Mouse (Mus musculus) liver, embryonic 14.5 days (tissue): ENCODE data around the gene Eif5a. TPM values are rescaled to one million over a fixed set of nuclear protein-coding genes. Genes with fewer than 3 reads are reported as not detected.
"Not testable (repeated sequence)": the region's sequence is repeated elsewhere in the genome, so short reads cannot be mapped to it uniquely, and the experiment has no call there.

Experiments
- ATAC-seq: fragments of 200-750 bp; cut with Nextera tagmentation; 2 replicates; pipeline ENCODE4 v1.8.0; 2017; ENCODE audit warnings: moderate number of reproducible peaks, mild to moderate bottlenecking, moderate library complexity; ENCODE audit not compliant: insufficient read depth
- DNase-seq, 3 experiments: peaks; one replicate each; pipeline ENCODE4 v3.0.0-alpha.2; 2012 to 2013; ENCODE audit warnings: low read depth in 3 of 3, low spot score in 3 of 3
- H3K27ac ChIP-seq: fragments of 300-500 bp; sonication (generic); 2 replicates; pipeline ENCODE4 v1.5.1; 2014; ENCODE audit warnings: moderate library complexity, mild to moderate bottlenecking, control low read depth, inconsistent platforms
- H3K27me3 ChIP-seq: fragments of 300-500 bp; sonication (generic); 2 replicates; pipeline ENCODE4 v1.6.1; 2014; ENCODE audit warnings: mild to moderate bottlenecking, low read length, moderate library complexity; ENCODE audit not compliant: control insufficient read depth, insufficient read depth
- H3K36me3 ChIP-seq: fragments of 300-500 bp; sonication (generic); replicated peaks from 2 replicates; pipeline ENCODE4 v1.6.1; 2014; ENCODE audit warnings: low read depth; ENCODE audit not compliant: control insufficient read depth, insufficient read depth
- H3K4me1 ChIP-seq, 2 experiments: fragments of 200-500 bp in 1 of 2; fragments of 300-500 bp in 1 of 2; sonication (generic) in 1 of 2; replicated peaks; 2 replicates each; pipeline ENCODE4 v1.6.1; 2012 to 2014; ENCODE audit warnings: antibody characterized with exemption in 1 of 2, inconsistent platforms in 1 of 2, low read length in 1 of 2; ENCODE audit not compliant: control insufficient read depth in 2 of 2, insufficient read depth in 2 of 2
- H3K4me2 ChIP-seq: fragments of 300-500 bp; sonication (generic); 2 replicates; pipeline ENCODE4 v1.6.1; 2014; ENCODE audit warnings: low read depth, mild to moderate bottlenecking, control low read depth, moderate library complexity
- H3K4me3 ChIP-seq, 2 experiments: fragments of 200-500 bp in 1 of 2; fragments of 300-500 bp in 1 of 2; sonication (generic) in 1 of 2; 2 replicates each; pipeline ENCODE4 v1.5.1; 2012 to 2014; ENCODE audit warnings: low read depth in 2 of 2, low read length in 2 of 2, mild to moderate bottlenecking in 2 of 2, control low read depth in 1 of 2, inconsistent platforms in 1 of 2, moderate library complexity in 1 of 2; ENCODE audit not compliant: insufficient read depth in 1 of 2
- H3K9ac ChIP-seq: fragments of 300-500 bp; sonication (generic); replicated peaks from 2 replicates; pipeline ENCODE4 v1.6.1; 2014; ENCODE audit warnings: mild to moderate bottlenecking, control low read depth, moderate library complexity
- H3K9me3 ChIP-seq: fragments of 300-500 bp; sonication (generic); 2 replicates; pipeline ENCODE4 v1.6.1; 2016; ENCODE audit warnings: low read length, mixed read lengths; ENCODE audit not compliant: control insufficient read depth
- CTCF ChIP-seq: IDR thresholded peaks from 2 replicates; pipeline ENCODE4 v1.5.1; 2016; ENCODE audit warnings: antibody characterized with exemption, low read depth, control low read depth
- EP300 ChIP-seq: IDR thresholded peaks from 2 replicates; pipeline ENCODE4 v1.6.1; 2016; ENCODE audit warnings: antibody characterized with exemption, low read depth
- WGBS: fragments of 180-500 bp; shearing (Covaris S2); extraction: QIAGEN DNeasy Blood & Tissue Kit; methylation state at CpG from one replicate; pipeline ENCODE4 v1.1.7; 2014; ENCODE audit not compliant: insufficient replicate concordance; 5-methylcytosine and 5-hydroxymethylcytosine counted together
- polyA plus RNA-seq, 2 experiments: library from polyadenylated mRNA; depleted of rRNA in 1 of 2; stranded (reverse) in 1 of 2; unstranded in 1 of 2; fragments of >200 nt; fragmentation: Nextera tagmentation in 1 of 2; extraction: Ambion mirVana in 1 of 2; gene quantifications; 2 replicates each; pipeline versions ENCODE4 v1.2.1 to v1.2.3; 2012 to 2014

Gene Eif5a
- polyA plus RNA-seq, 2 experiments, result 846 to 1,316 TPM

- Histone ChIP-seq H3K27me3 (peaks cover 57% of the 10 kb centered on the region), H3K4me1 (peaks cover 6% of the 10 kb centered on the region in 2 experiments; a peak in 2 of 4 replicates), H3K4me3 (no peak overlapping the region), H3K9ac (no peak overlapping the region), H3K36me3 (no peaks in the 10 kb centered on the region), H3K27ac (no peak overlapping the region), H3K9me3 (no peaks in the 10 kb centered on the region), H3K4me2 (no peak overlapping the region)
- 9% methylated on average over 5 of the region's 5 CpGs for WGBS
- ATAC-seq (no peak), DNase-seq (no peak)
- TF ChIP-seq EP300 (no peak), CTCF (no peak)
Observed at GRCm38 (mm10) chr11:69961841-69962240, 40.1 kb upstream of the Eif5a start.

- ATAC-seq, result no peak
- no peaks in the 10 kb centered on the region for H3K9me3 ChIP-seq
- no peak for DNase-seq
- peaks cover 45% of the 10 kb centered on the region for H3K27me3 ChIP-seq
- H3K36me3 ChIP-seq, result no peaks in the 10 kb centered on the region
- H3K27ac ChIP-seq, result no peak overlapping the region
- WGBS, result 44% methylated on average over 5 of the region's 5 CpGs
- no peak overlapping the region for H3K9ac ChIP-seq
- no peak overlapping the region for H3K4me3 ChIP-seq
- no peak overlapping the region for H3K4me2 ChIP-seq
- TF ChIP-seq CTCF (peak; percentile 70), EP300 (no peak)
- no peaks in the 10 kb centered on the region for H3K4me1 ChIP-seq
Observed at GRCm38 (mm10) chr11:69960616-69961015, 38.9 kb upstream of the Eif5a start.

- DNase-seq, result no peak
- H3K4me3 ChIP-seq, result no peak overlapping the region
- no peaks in the 10 kb centered on the region for H3K36me3 ChIP-seq
- H3K27ac ChIP-seq, result no peak overlapping the region
- no peaks in the 10 kb centered on the region for H3K9me3 ChIP-seq
- ATAC-seq, result no peak
- 61% methylated on average over 1 of the region's 1 CpGs for WGBS
- no peak overlapping the region for H3K9ac ChIP-seq
- H3K4me1 ChIP-seq, result no peaks in the 10 kb centered on the region
- peaks cover 7% of the 10 kb centered on the region for H3K27me3 ChIP-seq
- no peak overlapping the region for H3K4me2 ChIP-seq
- TF ChIP-seq CTCF, result peak; percentile 46; the same call in 1 of the 2 replicates
- no peak for TF ChIP-seq EP300
Observed at GRCm38 (mm10) chr11:69956218-69956617, 34.5 kb upstream of the Eif5a start.

- not testable (repeated sequence) for H3K27me3 ChIP-seq, H3K27ac ChIP-seq, H3K4me2 ChIP-seq, H3K9ac ChIP-seq, H3K9me3 ChIP-seq, H3K4me1 ChIP-seq, H3K4me3 ChIP-seq, H3K36me3 ChIP-seq, ATAC-seq, DNase-seq
- WGBS, result 73% methylated on average over 4 of the region's 4 CpGs
- 0 out of 2 replicates have a peak, but pooled peaks have one; percentile 10 for TF ChIP-seq CTCF
Observed at GRCm38 (mm10) chr11:69955618-69956017, 33.9 kb upstream of the Eif5a start.

- WGBS, result 35% methylated on average over 11 of the region's 11 CpGs
Observed at GRCm38 (mm10) chr11:69953267-69953915, 31.6 kb upstream of the Eif5a start.

More at GRCm38 (mm10) chr11:69953267-69953915, 31.6 kb upstream of the Eif5a start:
- Histone ChIP-seq H3K4me1 (peaks cover 4 to 6% of the 10 kb centered on the region in 2 experiments), H3K27ac (no peak overlapping the region), H3K4me2 (no peak overlapping the region), H3K36me3 (no peaks in the 10 kb centered on the region), H3K9ac (no peak overlapping the region), H3K27me3 (peaks cover 2% of the 10 kb centered on the region), H3K4me3 (no peak overlapping the region), H3K9me3 (no peaks in the 10 kb centered on the region)
- DNase-seq (no peak), ATAC-seq (no peak)
- TF ChIP-seq CTCF, result no peak
- no peak for TF ChIP-seq EP300
